Mouse (Mus musculus) kidney, postnatal 25 days (tissue): ENCODE results near the gene Grm8.
A peak's percentile ranks its signal among the peaks of the same experiment; 100 is the strongest.
"Not testable (repeated sequence)": the region's sequence is repeated elsewhere in the genome, so short reads cannot be mapped to it uniquely, and the experiment has no call there.

Source experiments
- DNase-seq, 2 experiments: peaks; one replicate each; pipeline ENCODE4 v3.0.0; 2021; ENCODE audit warnings: mixed read lengths in 2 of 2

Grm8 gene

DNA sequence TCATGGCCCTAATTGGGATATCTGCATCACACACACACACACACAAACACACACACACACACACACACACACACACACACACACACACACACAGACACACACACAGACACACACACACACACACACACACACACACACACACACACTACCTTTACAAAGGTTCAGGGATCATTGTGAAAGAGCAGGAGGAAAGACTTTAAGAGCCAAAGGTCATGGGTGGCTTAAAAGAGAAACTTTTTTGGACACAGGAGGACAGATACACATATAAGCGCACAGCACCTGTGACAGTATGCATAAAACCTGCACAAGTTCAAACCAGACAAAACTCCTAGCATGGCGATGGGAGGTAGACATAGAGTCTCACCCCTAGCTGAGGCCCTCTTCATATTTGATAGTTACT is 315.2 kb downstream of the Grm8 start:
- DNase-seq: not testable (repeated sequence)

DNA sequence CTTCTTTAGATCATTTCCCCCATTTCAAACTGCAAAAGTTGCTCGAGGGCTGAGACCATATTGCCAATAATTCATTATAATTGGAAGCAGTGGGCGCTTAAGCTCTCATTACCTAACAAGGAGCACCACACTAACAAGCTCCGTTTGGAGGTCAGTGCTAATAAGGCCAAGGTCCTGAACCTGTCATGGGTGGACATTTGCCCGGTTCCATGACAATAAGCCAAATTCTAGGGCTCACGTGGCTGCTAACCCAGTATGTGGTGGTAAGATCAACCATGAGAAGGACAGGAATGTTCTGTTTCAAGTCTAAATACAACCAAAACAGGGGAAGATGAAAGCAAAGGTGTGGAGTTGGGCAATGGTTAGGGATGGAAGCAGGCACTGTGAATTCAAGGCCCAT is 322.2 kb downstream of the Grm8 start:
- DNase-seq: no peak

DNA sequence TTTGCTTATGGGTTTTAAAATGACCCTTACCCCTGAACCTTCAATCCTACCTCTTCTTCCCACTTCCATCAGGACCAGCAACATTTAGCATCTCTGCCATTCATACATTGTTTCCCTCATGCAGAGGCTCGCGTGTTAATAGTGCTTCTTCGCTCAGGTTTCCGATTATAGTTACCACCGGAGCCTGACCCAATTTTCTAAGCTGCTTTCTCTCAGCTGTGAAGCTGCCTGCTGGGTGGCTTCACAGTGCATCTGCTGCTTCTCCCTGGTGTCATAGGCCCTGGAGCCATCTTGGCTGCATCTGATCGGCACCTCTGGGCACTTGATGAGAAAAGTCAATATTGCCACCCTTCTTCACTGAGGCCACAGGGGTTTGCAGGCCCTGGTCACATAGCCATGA is 325.0 kb downstream of the Grm8 start:
- no peak for DNase-seq

DNA sequence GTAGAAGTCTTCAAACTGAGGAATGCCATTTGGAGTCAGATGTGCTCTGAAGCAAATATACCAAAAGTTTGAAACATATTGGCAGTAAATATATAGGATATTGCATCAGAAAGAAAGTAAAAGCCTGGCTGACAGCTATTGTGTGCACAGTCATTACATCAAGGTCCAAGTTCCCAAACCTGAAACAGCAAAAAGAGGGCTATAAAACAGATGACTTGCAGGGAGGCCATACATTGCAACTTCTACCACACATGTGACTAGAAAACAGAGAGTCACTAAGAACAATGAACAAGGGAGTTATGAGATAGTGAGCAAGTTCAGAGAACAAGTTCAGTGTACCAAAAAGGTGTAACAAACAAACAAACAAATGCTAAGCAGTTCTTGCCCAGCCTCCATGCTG is 328.2 kb downstream of the Grm8 start:
- no peak for DNase-seq

DNA sequence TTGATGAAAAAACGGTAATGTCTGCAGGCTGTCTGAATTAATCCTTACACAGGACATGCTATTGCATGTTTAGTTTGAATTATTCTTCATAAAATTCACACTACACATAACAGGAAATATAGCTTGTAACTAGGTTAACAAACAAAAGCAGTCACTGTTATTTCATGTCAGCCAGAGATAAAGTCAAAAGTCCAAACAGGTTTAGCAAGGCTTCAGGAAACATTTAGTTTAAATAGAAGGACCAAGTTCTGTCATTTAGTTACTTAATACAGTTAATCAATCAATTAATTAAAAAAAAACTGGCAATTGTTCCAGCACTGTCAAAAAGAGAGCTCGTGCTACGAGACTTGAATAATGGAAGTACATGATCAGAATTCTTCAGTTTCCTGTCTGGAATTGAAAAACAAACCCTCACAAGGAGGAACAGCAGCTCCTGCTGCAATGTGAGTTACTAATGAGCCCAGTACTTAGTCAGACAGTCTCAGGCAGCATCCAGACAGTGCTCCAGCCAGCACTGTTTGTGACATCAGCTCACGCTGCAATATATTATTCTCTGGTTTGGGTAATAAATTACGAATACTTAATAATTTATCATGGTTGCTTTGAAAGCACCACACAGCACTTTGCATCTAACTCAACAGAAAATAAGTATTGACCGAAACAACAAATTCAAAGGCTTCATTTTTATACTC is 334.0 kb downstream of the Grm8 start:
- no peak for DNase-seq

DNA sequence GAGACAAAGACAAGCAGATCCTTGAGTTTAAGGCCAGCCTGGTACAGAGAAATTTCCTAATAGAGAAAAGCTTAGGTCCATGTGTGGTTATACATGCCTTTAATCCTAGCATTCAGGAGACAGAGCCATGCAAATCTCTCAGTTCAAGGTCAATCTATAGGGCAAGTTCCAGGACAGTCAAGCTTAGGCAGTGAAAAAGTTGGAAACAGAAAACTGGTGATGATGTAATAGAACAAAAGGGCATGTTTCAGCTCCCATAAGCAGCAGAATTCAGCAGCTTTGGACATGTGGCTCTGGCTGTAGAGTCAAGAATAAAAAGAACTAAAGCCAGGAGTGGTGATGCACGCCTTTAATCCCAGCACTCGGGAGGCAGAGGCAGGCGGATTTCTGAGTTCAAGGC is 336.2 kb downstream of the Grm8 start:
- DNase-seq: no peak

DNA sequence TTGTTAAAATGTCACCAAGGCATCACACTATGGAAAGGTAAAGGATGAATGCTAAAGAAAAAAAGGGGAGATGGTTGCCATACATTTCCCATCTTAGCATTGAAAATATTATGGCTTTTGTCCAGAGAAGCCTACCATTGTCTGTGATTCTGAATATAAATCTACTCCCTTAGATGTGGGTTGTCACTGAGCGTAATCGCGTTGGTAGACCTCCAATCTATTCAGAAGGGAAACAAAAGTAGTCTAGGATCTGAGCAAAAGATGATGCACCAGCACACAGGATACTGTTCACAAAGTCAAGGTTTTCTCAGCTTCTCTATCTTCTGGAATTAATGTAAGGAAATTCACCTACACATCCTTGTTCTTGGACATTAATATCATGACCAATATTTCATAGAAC is 345.4 kb downstream of the Grm8 start:
- DNase-seq: no peak

DNA sequence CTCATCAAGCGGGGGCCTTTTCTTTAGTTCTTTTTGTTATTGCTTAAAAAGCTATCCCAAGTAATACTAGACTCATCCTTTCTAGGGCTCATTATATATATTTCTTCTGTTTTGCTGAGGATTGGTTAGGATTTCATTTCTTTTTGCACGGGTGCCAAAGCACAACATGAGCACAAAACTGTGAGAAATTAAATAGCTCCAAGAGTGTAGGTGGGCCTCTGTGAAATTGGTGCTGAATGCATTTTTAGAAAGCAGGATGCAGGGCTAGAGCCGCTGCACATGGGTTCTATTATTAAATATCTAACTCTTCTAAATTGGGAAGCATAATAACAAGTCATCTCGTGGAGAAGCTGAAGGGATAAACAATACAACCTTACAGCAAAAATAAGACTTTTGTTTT is 345.8 kb downstream of the Grm8 start:
- no peak for DNase-seq

DNA sequence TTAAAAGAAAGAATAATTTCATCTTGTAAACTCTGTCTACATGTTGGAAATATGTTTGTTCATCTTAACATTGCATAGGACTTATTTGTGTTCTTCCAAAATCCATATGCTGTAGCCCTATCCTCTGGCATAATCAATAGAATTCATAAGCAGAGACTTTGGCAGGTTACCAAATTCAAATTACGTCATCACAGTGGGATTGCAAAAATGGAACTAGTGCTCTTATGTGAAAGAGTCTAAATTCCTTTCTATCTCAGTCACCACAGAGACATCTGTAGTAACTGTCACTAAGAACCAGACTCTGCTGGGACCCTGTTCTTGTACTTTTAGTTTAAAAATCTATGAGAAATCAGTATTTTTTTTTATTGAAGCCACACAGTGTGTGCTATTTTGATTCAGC is 352.7 kb downstream of the Grm8 start:
- DNase-seq: no peak

DNA sequence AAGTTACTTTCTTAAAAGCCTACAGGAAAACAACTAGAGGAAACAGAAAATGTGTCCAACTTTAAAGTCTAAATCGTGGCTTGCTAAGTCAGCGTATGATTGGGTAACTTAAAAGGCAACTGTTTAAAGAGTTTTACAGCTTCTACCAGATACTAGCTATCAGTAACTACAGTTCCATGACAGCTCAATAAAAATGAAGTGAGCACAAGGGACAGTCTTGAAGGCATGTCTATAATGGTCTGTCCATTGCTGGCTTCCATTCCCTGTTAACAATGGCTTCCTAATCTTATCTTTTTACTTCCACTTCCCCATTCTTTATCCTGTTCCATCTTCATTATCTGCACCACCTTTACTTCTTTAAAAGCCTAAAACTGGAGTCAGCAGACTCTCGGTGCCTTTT is 353.6 kb downstream of the Grm8 start:
- no peak for DNase-seq

DNA sequence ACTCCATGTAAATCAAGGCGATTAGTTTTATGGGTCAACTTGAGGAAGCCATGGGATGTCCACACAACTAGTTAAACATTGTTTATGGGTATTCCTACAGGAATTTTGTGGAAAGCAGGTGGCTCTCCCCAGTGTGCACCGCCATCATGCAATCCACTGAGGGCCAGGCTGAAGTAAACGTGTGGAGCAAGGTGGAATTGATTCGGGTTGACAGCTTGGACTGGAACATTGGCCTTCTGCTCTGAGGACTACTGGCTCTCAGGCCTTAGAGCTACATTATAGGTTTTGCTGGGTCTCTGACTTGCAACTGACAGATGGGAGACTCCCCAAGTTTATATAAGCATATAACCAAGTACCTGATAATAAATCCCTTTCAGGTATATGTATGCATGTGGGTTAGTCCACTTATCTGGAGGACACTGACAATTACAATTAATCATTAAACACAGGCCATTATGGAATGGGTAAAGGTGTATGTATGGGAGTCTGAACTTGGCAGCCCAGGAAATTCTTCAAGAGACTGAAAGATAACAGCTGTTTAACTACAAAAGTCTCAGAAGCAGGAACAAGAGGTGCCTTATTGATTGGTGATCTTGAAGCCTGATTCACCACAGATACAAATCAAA is 359.2 kb downstream of the Grm8 start:
- no peak for DNase-seq

DNA sequence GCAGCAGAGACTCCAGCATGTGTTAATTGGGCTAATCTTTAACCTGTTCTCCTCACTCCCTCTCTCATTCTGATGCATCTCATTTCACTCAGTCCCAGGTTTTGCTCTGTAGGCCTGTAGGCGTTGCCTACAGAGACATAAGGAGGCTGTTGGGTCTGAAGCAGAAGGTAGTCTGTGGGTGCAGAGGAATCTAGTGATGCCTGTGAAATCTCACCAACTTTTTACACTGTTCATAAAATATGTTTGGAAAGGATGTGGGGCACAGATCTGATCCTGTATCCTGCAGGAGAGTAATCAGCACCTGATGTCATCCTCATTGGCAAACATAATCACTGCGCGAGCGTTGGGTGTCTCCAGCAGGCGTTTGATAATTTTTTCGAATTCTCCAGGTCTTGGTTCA is 372.9 kb downstream of the Grm8 start:
- no peak for DNase-seq

DNA sequence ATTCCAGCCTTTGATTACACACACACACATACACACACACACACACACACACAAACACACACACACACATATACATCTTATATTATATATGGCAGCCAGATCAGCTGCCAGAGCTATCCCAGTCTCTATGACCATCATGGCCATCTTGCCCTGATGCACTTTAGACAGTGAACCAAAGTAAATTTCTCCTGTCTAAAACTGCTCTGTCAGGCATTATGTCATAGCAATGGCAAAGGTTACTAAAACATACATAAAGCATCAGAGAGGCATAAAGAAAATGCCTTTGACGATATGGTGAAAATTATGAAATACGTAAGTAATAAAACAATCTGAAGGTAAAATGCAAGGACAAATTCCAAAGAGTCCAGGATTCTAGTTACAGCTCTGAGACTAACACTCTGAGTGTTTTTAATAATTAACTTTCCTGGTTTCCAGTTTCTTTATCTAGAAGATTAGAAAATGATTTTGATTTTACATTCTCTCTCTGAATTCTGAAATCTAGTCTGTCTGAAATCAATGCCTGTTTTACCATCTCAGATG is 381.6 kb downstream of the Grm8 start:
- DNase-seq: no peak

DNA sequence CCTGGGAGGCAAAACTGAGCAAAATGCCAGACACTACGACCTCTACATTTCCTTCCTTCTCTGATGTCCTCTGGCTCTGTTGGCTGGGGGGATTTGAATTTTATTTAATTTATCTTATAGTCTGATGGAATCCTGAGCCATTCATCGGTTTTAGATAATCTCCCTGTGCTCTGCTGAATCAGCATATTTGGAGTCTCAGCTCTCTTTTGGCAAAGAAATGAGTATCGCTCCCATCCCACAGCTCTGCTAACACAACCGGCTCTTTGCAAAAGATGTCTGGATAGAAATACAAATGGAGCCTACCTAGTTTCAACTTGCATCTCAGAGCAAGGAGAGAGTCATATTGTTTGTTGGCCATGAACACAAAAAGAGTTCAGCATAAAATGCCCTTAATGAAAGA is 388.5 kb downstream of the Grm8 start:
- DNase-seq: no peak

DNA sequence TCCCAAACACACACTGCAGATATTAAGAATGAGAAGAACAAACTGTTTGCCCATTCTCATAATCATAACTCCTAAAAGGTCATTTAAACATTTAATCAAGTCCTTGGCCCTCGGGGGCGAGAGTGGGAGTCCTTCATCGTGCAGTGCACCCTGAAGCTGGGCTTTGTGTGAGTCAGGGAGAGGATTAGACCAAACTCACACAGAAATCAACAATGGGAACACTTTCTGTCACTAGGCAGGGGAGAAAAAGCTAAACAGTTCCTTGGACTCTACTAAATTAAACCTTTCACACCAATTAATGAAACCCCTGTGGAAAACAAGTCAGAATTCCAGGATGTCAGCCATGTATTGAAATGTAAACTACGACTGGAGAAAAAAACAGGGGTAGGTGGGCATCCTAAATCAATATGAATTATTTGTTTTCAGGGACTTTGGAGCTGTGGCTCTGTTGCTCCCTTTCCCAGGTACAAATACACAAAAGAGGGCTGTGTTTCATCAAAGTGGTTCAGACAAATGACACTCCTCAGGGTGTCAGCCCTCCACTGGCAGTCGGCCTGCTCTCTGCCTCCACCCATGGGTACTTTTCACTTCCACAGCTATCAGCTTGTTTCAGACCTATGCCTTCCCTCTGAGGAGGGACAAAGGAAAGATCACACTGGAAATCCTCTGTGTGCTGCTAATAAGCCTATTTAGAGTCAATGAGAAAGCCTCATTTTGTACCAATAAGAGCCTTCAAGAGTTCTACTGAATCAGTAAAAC is 389.1 kb downstream of the Grm8 start:
- no peak for DNase-seq

DNA sequence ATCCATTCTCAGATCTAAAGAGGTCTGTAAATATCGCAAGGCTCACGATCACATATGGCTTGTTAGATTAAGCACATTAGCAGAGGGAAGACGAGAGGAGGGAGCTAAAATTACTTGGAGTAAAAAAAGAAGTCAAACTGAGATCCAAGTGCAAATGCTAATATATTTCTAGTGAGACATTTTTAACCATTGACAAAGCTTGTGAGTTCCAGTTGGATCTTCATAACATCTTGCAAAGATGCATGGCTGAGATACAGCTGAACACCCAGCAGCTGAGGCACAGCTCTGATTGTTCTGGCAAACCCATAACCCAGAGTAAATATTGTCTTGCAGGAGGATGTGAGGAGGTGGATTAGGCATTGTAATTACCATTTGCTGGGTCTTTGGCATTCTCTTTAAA is 445.6 kb downstream of the Grm8 start:
- no peak for DNase-seq

DNA sequence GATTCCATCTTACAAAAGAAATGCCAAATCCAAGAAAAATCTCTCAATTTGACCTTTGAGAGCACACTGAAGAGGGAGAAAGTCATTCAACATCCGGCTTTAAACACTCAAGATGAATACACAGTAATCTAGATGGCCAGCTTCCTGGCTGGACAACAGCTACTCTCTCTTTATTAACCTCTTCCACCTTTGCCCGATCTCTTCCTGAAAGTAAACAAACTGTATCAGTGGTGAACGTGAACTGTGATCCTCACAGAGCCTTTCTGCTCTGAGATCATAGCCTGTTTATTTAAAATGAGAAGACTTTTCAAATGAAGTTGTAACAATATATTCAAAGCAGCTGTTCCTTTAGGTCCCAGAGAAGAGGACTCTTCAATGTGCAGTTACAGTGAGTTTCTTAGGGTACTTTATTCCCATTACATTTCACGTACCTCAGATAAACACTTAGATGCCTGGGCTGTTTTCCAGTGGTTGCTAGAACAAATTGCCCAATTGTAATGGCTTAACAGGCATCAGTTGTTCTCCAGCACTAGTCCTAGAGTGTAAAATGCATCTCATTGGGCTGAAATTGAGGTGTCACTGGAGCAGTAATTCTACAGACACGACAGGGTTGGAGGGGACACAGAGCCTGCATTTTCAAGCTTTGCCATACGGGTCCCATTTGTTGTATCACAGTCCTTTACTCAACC is 473.1 kb downstream of the Grm8 start:
- no peak for DNase-seq

DNA sequence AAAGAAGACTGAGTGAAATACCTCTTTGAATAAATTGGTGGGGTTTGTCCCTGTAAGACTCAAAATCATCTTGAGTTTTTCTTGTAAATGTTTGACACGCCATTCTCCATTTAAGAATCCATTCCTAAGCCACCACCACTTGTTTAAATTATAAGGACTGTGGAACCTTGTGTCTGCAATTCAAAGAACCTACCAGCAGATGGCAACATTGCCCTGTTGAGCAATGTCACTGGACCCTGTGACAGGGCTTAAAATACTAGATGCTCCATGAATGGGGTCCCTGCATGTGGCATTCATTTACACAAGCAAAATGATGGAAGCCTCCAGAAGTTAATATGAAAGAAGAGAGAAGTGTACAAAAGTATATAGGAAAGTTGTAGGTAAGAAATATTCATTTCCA is 477.5 kb downstream of the Grm8 start:
- peak in 1 of 2 experiments; percentile 45 for DNase-seq

DNA sequence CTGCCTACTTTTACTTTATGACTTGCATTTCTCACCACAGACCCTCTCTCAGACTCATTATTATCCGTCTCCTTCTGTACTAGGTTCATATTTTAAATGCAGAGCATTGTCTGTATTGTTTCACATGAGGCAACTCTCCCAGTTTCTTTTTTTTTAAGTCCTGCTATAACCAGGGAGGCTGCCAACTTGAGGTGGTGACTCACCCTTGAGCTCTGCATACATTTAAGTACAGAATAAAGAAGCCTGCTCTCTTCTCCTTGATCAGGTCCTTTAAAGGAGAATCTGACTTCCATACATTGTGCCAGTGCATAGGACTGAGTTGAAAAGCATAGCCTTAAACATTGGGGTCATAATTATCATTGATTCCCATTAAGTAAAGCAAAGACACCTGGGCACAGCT is 488.5 kb downstream of the Grm8 start:
- DNase-seq: no peak

DNA sequence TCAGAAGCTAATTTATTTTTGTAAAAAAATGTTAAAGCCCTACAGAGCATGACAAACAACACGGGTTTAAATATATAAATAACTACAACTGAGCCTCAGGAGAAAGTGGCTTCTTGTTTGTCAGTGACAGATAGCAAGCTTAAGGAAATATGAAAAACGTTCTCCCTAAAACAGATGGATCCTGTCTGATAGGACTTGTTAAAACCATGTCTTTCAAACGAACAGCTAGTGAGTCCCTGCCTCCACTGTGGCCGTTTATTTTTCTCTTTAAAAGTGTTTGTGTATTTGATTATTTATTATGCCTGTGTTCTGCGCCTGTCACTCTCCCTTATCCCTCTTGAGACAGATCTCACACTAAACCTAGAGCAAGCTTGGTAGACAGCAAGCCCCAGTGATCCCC is 489.9 kb downstream of the Grm8 start:
- DNase-seq: no peak

DNA sequence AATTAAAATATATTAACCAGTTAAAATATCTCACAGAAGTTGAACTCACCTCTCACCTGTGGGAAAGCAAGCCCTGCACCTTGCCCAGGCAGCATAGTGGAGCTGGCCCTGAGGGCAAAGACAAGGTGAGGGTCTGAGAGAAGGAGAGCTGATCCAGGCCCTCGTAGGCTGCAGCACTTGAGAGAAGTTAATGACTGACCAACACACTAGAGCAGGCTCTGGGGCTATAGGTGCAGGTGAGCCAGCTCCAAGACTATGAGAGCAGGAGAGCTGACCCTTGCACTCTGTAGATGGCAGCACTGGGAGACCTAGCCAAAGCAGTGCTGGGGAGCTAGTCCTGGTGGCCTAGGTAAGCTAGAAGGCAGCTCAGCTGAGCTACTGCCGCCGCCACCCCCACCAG is 499.1 kb downstream of the Grm8 start:
- DNase-seq: no peak

DNA sequence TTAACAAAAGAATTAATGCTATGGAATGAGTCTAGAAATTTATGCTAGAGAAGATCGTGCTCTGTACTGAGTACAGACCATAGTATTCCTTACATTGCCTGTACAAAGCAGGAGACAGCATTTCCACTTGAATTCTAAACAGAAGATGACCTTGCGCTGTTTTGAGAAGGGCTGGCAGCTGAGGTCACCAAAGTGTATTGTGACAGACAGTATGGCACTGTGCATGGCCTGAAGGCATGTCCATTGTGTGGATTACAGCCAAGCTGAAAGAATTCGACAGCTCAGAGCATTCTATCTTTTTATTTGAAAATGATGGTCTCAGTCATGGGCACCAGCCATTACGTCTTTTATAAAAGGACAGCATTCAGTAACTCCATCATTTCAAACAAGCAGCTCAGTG is 517.5 kb downstream of the Grm8 start:
- DNase-seq: no peak

DNA sequence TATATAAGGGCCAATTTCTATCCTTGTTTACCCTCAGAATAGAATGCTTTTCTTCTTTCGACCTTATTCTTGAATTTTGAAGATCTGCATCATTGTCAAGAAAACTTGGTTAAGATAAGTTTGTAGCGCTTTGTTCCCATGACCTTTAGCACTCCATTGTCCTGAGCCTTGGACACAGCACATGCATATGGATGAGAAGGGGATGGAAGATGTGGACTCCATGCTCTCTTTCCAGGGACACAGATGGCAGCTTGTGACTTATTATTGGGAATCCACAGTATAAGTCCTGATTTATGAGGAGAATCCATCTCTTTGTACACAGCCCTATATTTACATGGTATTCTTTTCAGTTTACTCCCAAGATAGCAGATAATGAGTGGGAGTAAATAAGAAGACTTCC is 554.5 kb downstream of the Grm8 start:
- no peak for DNase-seq

DNA sequence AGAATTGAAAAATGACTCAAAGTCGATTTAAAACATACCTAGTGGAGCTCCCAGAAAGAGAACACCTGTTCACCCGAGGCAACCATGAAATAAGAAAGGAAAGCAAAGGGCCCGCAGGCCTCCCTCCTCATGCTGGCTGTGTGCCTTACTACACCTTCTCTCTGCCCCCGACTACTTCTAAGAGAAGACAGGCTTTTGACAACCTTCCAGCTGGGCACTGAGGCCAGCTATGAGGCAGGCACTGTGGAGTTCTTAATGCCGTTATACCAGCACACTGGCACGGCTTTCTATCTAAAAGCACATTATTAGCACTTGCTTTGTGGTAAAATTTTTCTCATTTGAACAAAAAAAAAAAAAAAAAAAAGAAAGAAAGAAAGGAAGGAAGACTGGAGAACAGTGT is 589.5 kb downstream of the Grm8 start:
- no peak for DNase-seq
